Mouse (Mus musculus) CH12.LX (cell line): ENCODE data around the gene Lgi1. TPM values are rescaled to one million over a fixed set of nuclear protein-coding genes. Genes with fewer than 3 reads are reported as not detected.

ENCODE experiments used
- DNase-seq: peaks from one replicate; pipeline ENCODE4 v3.0.0-alpha.2; 2013; ENCODE audit errors: extremely low read depth
- H3K27ac ChIP-seq: 2 replicates; pipeline ENCODE4 v1.5.1; 2012; ENCODE audit warnings: low read depth, mild to moderate bottlenecking, control low read depth, moderate library complexity; ENCODE audit not compliant: insufficient read depth
- H3K27me3 ChIP-seq: replicated peaks from 2 replicates; pipeline ENCODE3; 2012; ENCODE audit warnings: inconsistent platforms
- H3K36me3 ChIP-seq, 2 experiments: replicated peaks in 1 of 2; 2 replicates each; pipeline versions ENCODE3 to v1.6.1; 2012; ENCODE audit warnings: inconsistent platforms in 1 of 2, low read length in 1 of 2, mild to moderate bottlenecking in 1 of 2, mixed read lengths in 1 of 2, moderate library complexity in 1 of 2; ENCODE audit not compliant: control insufficient read depth in 1 of 2, insufficient read depth in 1 of 2
- H3K4me1 ChIP-seq, 2 experiments: 2 replicates each; pipeline ENCODE4 v1.6.1; 2012; ENCODE audit warnings: inconsistent platforms in 1 of 2, moderate library complexity in 1 of 2; ENCODE audit not compliant: insufficient read depth in 2 of 2, control insufficient read depth in 1 of 2
- H3K4me2 ChIP-seq: 2 replicates; pipeline ENCODE4 v1.6.1; 2012; ENCODE audit warnings: low read depth, mild to moderate bottlenecking, control low read depth; ENCODE audit not compliant: poor library complexity, insufficient read depth, severe bottlenecking
- H3K4me3 ChIP-seq, 3 experiments: fragments of 150-350 bp in 1 of 3; sonication (generic) in 1 of 3; replicated peaks in 1 of 3; 2 replicates each; pipeline versions ENCODE3 to v1.5.1; 2011 to 2012; ENCODE audit warnings: low read depth in 2 of 3, low read length in 2 of 3, mild to moderate bottlenecking in 2 of 3, moderate library complexity in 2 of 3, control low read depth in 1 of 3, improper control_type of control experiment in 1 of 3, inconsistent platforms in 1 of 3, mixed read lengths in 1 of 3; ENCODE audit not compliant: poor library complexity in 1 of 3
- H3K79me2 ChIP-seq: replicated peaks from 2 replicates; pipeline ENCODE4 v1.6.1; 2012; ENCODE audit warnings: mild to moderate bottlenecking, moderate library complexity; ENCODE audit not compliant: control insufficient read depth, poor library complexity, insufficient read depth, severe bottlenecking; ENCODE audit errors: extremely low read depth
- H3K9ac ChIP-seq: 2 replicates; pipeline ENCODE4 v1.6.1; 2012; ENCODE audit warnings: low read depth, mild to moderate bottlenecking, control low read depth, moderate library complexity; ENCODE audit not compliant: insufficient read depth
- H3K9me3 ChIP-seq: replicated peaks from 2 replicates; pipeline ENCODE3; 2012; ENCODE audit warnings: low read length, inconsistent platforms, mixed read lengths
- BHLHE40 ChIP-seq: IDR thresholded peaks from 2 replicates; pipeline ENCODE4 v1.6.1; 2011; ENCODE audit warnings: mild to moderate bottlenecking, low read depth, low read length, improper control_type of control experiment
- CHD2 ChIP-seq: IDR thresholded peaks from 2 replicates; pipeline ENCODE4 v1.6.1; 2011; ENCODE audit warnings: low read length, improper control_type of control experiment
- CTCF ChIP-seq, 2 experiments: IDR thresholded peaks in 1 of 2; conservative IDR thresholded peaks in 1 of 2; 2 replicates each; pipeline ENCODE4 v1.5.1; 2011 to 2012; ENCODE audit warnings: low read depth in 2 of 2, low read length in 2 of 2, improper control_type of control experiment in 1 of 2, inconsistent platforms in 1 of 2, mild to moderate bottlenecking in 1 of 2, moderate library complexity in 1 of 2
- E2F4 ChIP-seq: IDR thresholded peaks from 2 replicates; pipeline ENCODE4 v1.6.1; 2011; ENCODE audit warnings: low read depth, low read length, improper control_type of control experiment; ENCODE audit not compliant: insufficient replicate concordance
- ELF1 ChIP-seq: IDR thresholded peaks from 2 replicates; pipeline ENCODE4 v1.6.1; 2014; ENCODE audit warnings: low read depth, mild to moderate bottlenecking, inconsistent platforms, low read length, improper control_type of control experiment
- EP300 ChIP-seq: IDR thresholded peaks from 2 replicates; pipeline ENCODE4 v1.6.1; 2011; ENCODE audit warnings: low read length, improper control_type of control experiment
- ETS1 ChIP-seq: conservative IDR thresholded peaks from 2 replicates; pipeline ENCODE4 v1.6.1; 2012; ENCODE audit warnings: low read depth, mild to moderate bottlenecking, inconsistent platforms, low read length, improper control_type of control experiment, moderate library complexity
- GABPA ChIP-seq: IDR thresholded peaks from 2 replicates; pipeline ENCODE4 v1.6.1; 2012; ENCODE audit warnings: low read depth, low read length, improper control_type of control experiment, inconsistent platforms; ENCODE audit not compliant: insufficient replicate concordance
- HCFC1 ChIP-seq: IDR thresholded peaks from 2 replicates; pipeline ENCODE4 v1.6.1; 2012; ENCODE audit warnings: low read depth, mild to moderate bottlenecking, inconsistent platforms, low read length, improper control_type of control experiment
- IRF4 ChIP-seq: IDR thresholded peaks from 2 replicates; pipeline ENCODE4 v1.6.1; 2014; ENCODE audit warnings: low read depth, mild to moderate bottlenecking, inconsistent platforms, low read length, improper control_type of control experiment
- JUN ChIP-seq: IDR thresholded peaks from 2 replicates; pipeline ENCODE4 v1.6.1; 2011; ENCODE audit warnings: low read depth, mild to moderate bottlenecking, low read length, improper control_type of control experiment, moderate library complexity; ENCODE audit not compliant: insufficient read depth
- KAT2A ChIP-seq: IDR thresholded peaks from 2 replicates; pipeline ENCODE4 v1.6.1; 2012; ENCODE audit warnings: low read length, improper control_type of control experiment, inconsistent platforms; ENCODE audit not compliant: insufficient replicate concordance
- MAFK ChIP-seq: IDR thresholded peaks from 2 replicates; pipeline ENCODE4 v1.6.1; 2011; ENCODE audit warnings: low read length, improper control_type of control experiment; ENCODE audit not compliant: insufficient replicate concordance
- MAX ChIP-seq: IDR thresholded peaks from 2 replicates; pipeline ENCODE4 v1.6.1; 2011; ENCODE audit warnings: low read length, improper control_type of control experiment
- MXI1 ChIP-seq: IDR thresholded peaks from 2 replicates; pipeline ENCODE4 v1.6.1; 2011; ENCODE audit warnings: mild to moderate bottlenecking, low read depth, low read length, improper control_type of control experiment
- MYC ChIP-seq: IDR thresholded peaks from 2 replicates; pipeline ENCODE4 v1.6.1; 2011; ENCODE audit warnings: low read depth, mild to moderate bottlenecking, improper control_type of control experiment, low read length
- NRF1 ChIP-seq: IDR thresholded peaks from 2 replicates; pipeline ENCODE4 v1.6.1; 2014; ENCODE audit warnings: low read depth, mild to moderate bottlenecking, inconsistent platforms, low read length, improper control_type of control experiment, moderate library complexity
- PAX5 ChIP-seq: IDR thresholded peaks from 2 replicates; pipeline ENCODE4 v1.6.1; 2012; ENCODE audit warnings: low read length, inconsistent platforms, mixed read lengths
- POLR2A ChIP-seq: IDR thresholded peaks from 2 replicates; pipeline ENCODE4 v1.6.1; 2011; ENCODE audit warnings: low read depth, mild to moderate bottlenecking, improper control_type of control experiment, low read length
- POLR2AphosphoS2 ChIP-seq: IDR thresholded peaks from 2 replicates; pipeline ENCODE4 v1.6.1; 2011; ENCODE audit warnings: low read depth, low read length, improper control_type of control experiment
- RAD21 ChIP-seq: IDR thresholded peaks from 2 replicates; pipeline ENCODE4 v1.6.1; 2011; ENCODE audit warnings: low read depth, mild to moderate bottlenecking, low read length, improper control_type of control experiment, moderate library complexity
- RCOR1 ChIP-seq: conservative IDR thresholded peaks from 2 replicates; pipeline ENCODE4 v1.6.1; 2012; ENCODE audit warnings: low read depth, mild to moderate bottlenecking, inconsistent platforms, low read length, improper control_type of control experiment
- SIN3A ChIP-seq: IDR thresholded peaks from 2 replicates; pipeline ENCODE4 v1.6.1; 2012; ENCODE audit warnings: low read length, improper control_type of control experiment, inconsistent platforms
- TBP ChIP-seq: conservative IDR thresholded peaks from 2 replicates; pipeline ENCODE4 v1.6.1; 2011; ENCODE audit warnings: low read depth, low read length, improper control_type of control experiment
- TCF12 ChIP-seq: IDR thresholded peaks from 2 replicates; pipeline ENCODE4 v1.6.1; 2014; ENCODE audit warnings: low read depth, mild to moderate bottlenecking, inconsistent platforms, low read length, improper control_type of control experiment
- USF1 ChIP-seq: IDR thresholded peaks from 2 replicates; pipeline ENCODE4 v1.6.1; 2014; ENCODE audit warnings: low read depth, mild to moderate bottlenecking, inconsistent platforms, low read length, improper control_type of control experiment
- ZC3H11A ChIP-seq: IDR thresholded peaks from 2 replicates; pipeline ENCODE4 v1.6.1; 2012; ENCODE audit warnings: low read depth, mild to moderate bottlenecking, inconsistent platforms, low read length, improper control_type of control experiment
- ZMIZ1 ChIP-seq: IDR thresholded peaks from 2 replicates; pipeline ENCODE4 v1.6.1; 2012; ENCODE audit warnings: low read depth, mild to moderate bottlenecking, inconsistent platforms, low read length, improper control_type of control experiment
- dilution Hi-C: fragments of 300-500 bp; cut with MboI; formaldehyde crosslinking; loops from 2 replicates; pipeline ENCODE4 v1.14.3; 2020; ENCODE audit warnings: low sequenced_read_pairs; ENCODE audit not compliant: extremely low pct_unique_long_range_greater_than_20kb, extremely low pct_ligation_motif_present
- in situ Hi-C: fragments of 300-500 bp; cut with MboI; formaldehyde crosslinking; loops from 3 replicates; pipeline ENCODE4 v1.14.3; 2019; ENCODE audit warnings: low sequenced_read_pairs, low pct_ligation_motif_present, low pct_unique_long_range_greater_than_20kb, mixed read lengths
- polyA plus RNA-seq: library from polyadenylated mRNA; unstranded; fragments of >175 nt; gene quantifications from 2 replicates; pipeline ENCODE4 v1.2.1, GENCODE M21; 2012; ENCODE audit warnings: low read depth; ENCODE audit not compliant: insufficient read length
- total RNA-seq, 2 experiments: library from RNA; depleted of rRNA; stranded (reverse); fragments of 300-350 nt in 1 of 2; fragments of >200 nt in 1 of 2; gene quantifications; 2 replicates each; pipeline ENCODE4 v1.2.3; 2012 to 2014

Gene Lgi1
- total and polyA plus RNA-seq, 3 experiments, result 0.20 TPM; not detected in 2

GRCm38 (mm10) chr19:38223356-38223904 lies 40.9 kb upstream of the Lgi1 start:
- H3K36me3 ChIP-seq, result peaks cover 2 to 24% of the 10 kb centered on the region in 2 experiments
- no peak for DNase-seq
- peak overlapping the region; percentile 100 for H3K4me2 ChIP-seq
- no peaks in the 10 kb centered on the region for H3K27me3 ChIP-seq
- H3K9me3 ChIP-seq, result no peaks in the 10 kb centered on the region
- no peak for TF ChIP-seq ELF1
- TF ChIP-seq MXI1, result no peak
- no peak for TF ChIP-seq CHD2
- TF ChIP-seq RAD21, result no peak
- no peak for TF ChIP-seq MAFK
- TF ChIP-seq EP300, result no peak
- TF ChIP-seq ETS1, result no peak
- no peak for TF ChIP-seq TCF12
- no peak for TF ChIP-seq TBP
- TF ChIP-seq HCFC1, result no peak
- no peak for TF ChIP-seq ZC3H11A
- no peak for TF ChIP-seq E2F4
- no peak for TF ChIP-seq POLR2AphosphoS2
- TF ChIP-seq NRF1, result no peak
- no peak for TF ChIP-seq POLR2A
- no peak for TF ChIP-seq KAT2A
- no peak for TF ChIP-seq JUN
- no peak for TF ChIP-seq CTCF (conservative IDR thresholded peaks at IDR 0.05 in 1 of 2, IDR thresholded peaks at IDR 0.05 in 1 of 2; ENCODE audit: low read depth in 2 of 2, low read length in 2 of 2)
- no peak for TF ChIP-seq SIN3A
- peak overlapping the region; percentile 72; the same call in 1 of the 2 replicates for H3K27ac ChIP-seq
- H3K4me3 ChIP-seq, result peak overlapping the region; percentile 72 to 92 (median 82)
- H3K79me2 ChIP-seq, result peaks cover 3% of the 10 kb centered on the region
- dilution Hi-C loops (no loop called here), in situ Hi-C loops (no loop called here)
- peak overlapping the region; percentile 92 for H3K9ac ChIP-seq
- H3K4me1 ChIP-seq, result peaks cover 0 to 25% of the 10 kb centered on the region in 2 experiments; a peak in 3 of 4 replicates

DNA sequence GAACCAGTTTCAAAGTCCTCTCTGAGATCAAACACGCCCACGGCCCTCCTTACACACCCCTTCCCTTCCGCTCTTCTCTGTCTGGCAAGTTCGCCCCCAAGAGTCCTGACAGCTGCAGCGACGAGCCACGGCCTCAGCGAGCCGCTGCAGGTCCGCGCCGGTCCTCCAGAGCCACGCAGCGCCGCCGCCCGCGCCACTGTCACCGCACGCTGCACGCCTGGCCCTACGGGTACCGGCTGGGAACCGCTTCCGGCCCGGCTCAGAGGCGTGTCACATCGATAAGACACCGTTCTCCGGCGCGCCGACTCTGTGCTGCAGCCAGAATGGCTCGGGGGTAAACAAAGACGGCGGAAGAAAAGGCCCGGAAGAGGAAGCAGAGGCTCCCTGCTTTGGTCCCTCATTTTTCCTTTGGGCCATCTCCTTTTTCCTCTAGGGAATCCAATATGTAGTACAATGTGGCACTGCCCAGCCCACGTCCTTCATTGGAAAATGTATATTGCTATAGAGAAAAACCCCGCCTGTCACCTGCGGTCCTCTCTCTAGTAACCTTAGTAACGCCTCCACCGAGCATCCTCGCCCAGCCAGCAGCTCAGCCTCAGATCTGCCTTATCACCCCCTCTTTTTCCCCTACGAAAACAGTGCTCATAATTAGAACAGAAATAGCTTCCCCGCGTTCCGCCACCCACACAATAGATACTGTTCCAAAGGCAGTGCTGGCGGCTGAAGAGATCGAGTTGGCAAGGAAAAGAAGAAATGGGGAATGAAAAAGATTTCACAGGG lies 40.2 kb upstream of the Lgi1 start, which contains the start of gene Fra10ac1:
Gene Fra10ac1, minus strand, starts transcription at position 252 of the 780 bp plus-strand sequence.
- H3K4me1 ChIP-seq, result peaks cover 0 to 25% of the 10 kb centered on the region in 2 experiments; a peak in 3 of 4 replicates
- peak within 1 kb of the TSS; percentile 92 for H3K9ac ChIP-seq
- dilution Hi-C loops (no loop called here), in situ Hi-C loops (no loop called here)
- H3K36me3 ChIP-seq, result peaks cover 2 to 18% of the 10 kb centered on the region in 2 experiments
- peaks cover 3% of the 10 kb centered on the region for H3K79me2 ChIP-seq
- no peaks in the 10 kb centered on the region for H3K27me3 ChIP-seq
- H3K9me3 ChIP-seq, result peaks cover 2% of the 10 kb centered on the region
- DNase-seq, result peak; percentile 82
- peak within 1 kb of the TSS; percentile 72 for H3K27ac ChIP-seq
- peak within 1 kb of the TSS; percentile 72 to 92 (median 82) for H3K4me3 ChIP-seq
- H3K4me2 ChIP-seq, result peak within 1 kb of the TSS; percentile 100
- TF ChIP-seq KAT2A (peak; percentile 73; the same call in 1 of the 2 replicates), BHLHE40 (peak; percentile 65), MAX (peak; percentile 72; the same call in 1 of the 2 replicates), GABPA (peak; percentile 5; the same call in 1 of the 2 replicates), MYC (peak; percentile 68; the same call in 1 of the 2 replicates), TBP (0 out of 2 replicates have a peak, but pooled peaks have one; percentile 52), NRF1 (peak; percentile 7; the same call in 1 of the 2 replicates), RCOR1 (0 out of 2 replicates have a peak, but pooled peaks have one; percentile 18), PAX5 (no peak), TCF12 (peak; percentile 80), ZMIZ1 (peak; percentile 58; the same call in 1 of the 2 replicates), USF1 (no peak), IRF4 (peak; percentile 63; the same call in 1 of the 2 replicates), CHD2 (no peak), JUN (no peak), POLR2AphosphoS2 (no peak), SIN3A (peak; percentile 79), POLR2A (peak; percentile 87), ETS1 (no peak; the same call in 1 of the 2 replicates)
